Mouse (Mus musculus): ENCODE results near the gene 2900011O08Rik.

DNA sequence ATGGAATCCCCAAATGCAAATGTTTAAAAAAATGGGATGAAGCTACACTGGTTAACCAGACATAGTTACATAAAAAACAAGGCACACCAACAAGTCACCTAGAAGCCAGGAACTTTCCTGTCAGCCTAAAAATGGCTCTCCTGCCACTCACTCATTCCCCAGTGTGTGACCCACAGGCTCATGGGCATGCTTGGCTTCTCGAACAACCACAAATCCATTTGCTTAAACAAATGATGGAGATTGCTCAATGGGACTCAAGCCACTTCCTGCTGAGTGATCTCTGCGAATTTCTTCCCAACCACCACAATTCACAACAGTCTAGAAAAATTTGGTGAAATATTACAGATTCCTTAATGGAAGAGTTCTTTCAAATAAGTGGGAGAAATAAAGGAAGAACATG, 124.5 kb downstream of the 2900011O08Rik start:
- TF ChIP-seq CTCF (IDR thresholded peaks at IDR 0.05) (no peak), EP300 (IDR thresholded peaks at IDR 0.05; ENCODE audit: insufficient read depth, low read depth, low read length) (no peak)
